Mouse (Mus musculus) heart, embryonic 13.5 days (tissue): ENCODE results near the gene Sele. TPM values are rescaled to one million over a fixed set of nuclear protein-coding genes. Genes with fewer than 3 reads are reported as not detected.

Experiments used
- ATAC-seq: fragments of 200-750 bp; cut with Nextera tagmentation; 2 replicates; pipeline ENCODE4 v1.8.0; 2017; ENCODE audit warnings: moderate TSS enrichment; ENCODE audit not compliant: insufficient number of reproducible peaks, low FRiP score, low TSS enrichment; ENCODE audit errors: extremely low read depth
- H3K27ac ChIP-seq: fragments of 300-500 bp; sonication (generic); replicated peaks from 2 replicates; pipeline ENCODE4 v1.5.1; 2015; ENCODE audit warnings: moderate library complexity, mild to moderate bottlenecking, inconsistent platforms
- H3K27me3 ChIP-seq: fragments of 300-500 bp; sonication (generic); replicated peaks from 2 replicates; pipeline ENCODE4 v1.6.1; 2015; ENCODE audit warnings: mild to moderate bottlenecking, inconsistent platforms
- H3K36me3 ChIP-seq: fragments of 300-500 bp; sonication (generic); 2 replicates; pipeline ENCODE4 v1.6.1; 2015; ENCODE audit warnings: mild to moderate bottlenecking, inconsistent platforms
- H3K4me1 ChIP-seq: fragments of 300-500 bp; sonication (generic); 2 replicates; pipeline ENCODE4 v1.6.1; 2015; ENCODE audit warnings: inconsistent platforms
- H3K4me2 ChIP-seq: fragments of 300-500 bp; sonication (generic); 2 replicates; pipeline ENCODE4 v1.6.1; 2015; ENCODE audit warnings: inconsistent platforms, mild to moderate bottlenecking, moderate library complexity
- H3K4me3 ChIP-seq: fragments of 300-500 bp; sonication (generic); 2 replicates; pipeline ENCODE4 v1.5.1; 2015; ENCODE audit warnings: moderate library complexity, mild to moderate bottlenecking, inconsistent platforms
- H3K9ac ChIP-seq: fragments of 300-500 bp; sonication (generic); 2 replicates; pipeline ENCODE4 v1.6.1; 2015; ENCODE audit warnings: inconsistent platforms, mild to moderate bottlenecking, moderate library complexity
- H3K9me3 ChIP-seq: fragments of 300-500 bp; sonication (generic); 2 replicates; pipeline ENCODE4 v1.6.1; 2016; ENCODE audit warnings: inconsistent platforms
- WGBS: fragments of 180-500 bp; shearing (Covaris S2); methylation state at CpG from one replicate; pipeline ENCODE4 v1.1.7; 2015; ENCODE audit warnings: mixed read lengths; 5-methylcytosine and 5-hydroxymethylcytosine counted together
- polyA plus RNA-seq: library from polyadenylated mRNA; unstranded; fragments of >200 nt; fragmentation: Nextera tagmentation; extraction: Ambion mirVana; gene quantifications from 2 replicates; pipeline ENCODE4 v1.2.1, GENCODE M21; 2015

Gene Sele
- polyA plus RNA-seq, 1 experiment from 2014 or later = 0.57 TPM

GRCm38 (mm10) chr1:164072001-164072400 is 24.0 kb downstream of the Sele start:
- no peak for ATAC-seq
- Histone ChIP-seq H3K27me3 (no peaks in the 10 kb centered on the region), H3K36me3 (no peaks in the 10 kb centered on the region), H3K4me1 (no peaks in the 10 kb centered on the region), H3K9ac (no peak overlapping the region), H3K9me3 (no peaks in the 10 kb centered on the region), H3K4me3 (no peak overlapping the region), H3K27ac (no peak overlapping the region), H3K4me2 (no peak overlapping the region)
- WGBS = 79% methylated on average over 4 of the region's 4 CpGs

- Histone ChIP-seq H3K9me3 (no peaks in the 10 kb centered on the region), H3K27me3 (no peaks in the 10 kb centered on the region), H3K4me1 (no peaks in the 10 kb centered on the region), H3K4me3 (no peak overlapping the region), H3K36me3 (no peaks in the 10 kb centered on the region), H3K4me2 (no peak overlapping the region), H3K9ac (no peak overlapping the region), H3K27ac (no peak overlapping the region)
- WGBS = 69% methylated on average over 9 of the region's 9 CpGs
- ATAC-seq = no peak
These were observed 25.1 kb downstream of the Sele start for GRCm38 (mm10) chr1:164073091-164073490.

GRCm38 (mm10) chr1:164073803-164074202 is 25.8 kb downstream of the Sele start:
- WGBS = 61% methylated on average over 7 of the region's 7 CpGs
- no peak overlapping the region for H3K27ac ChIP-seq

GRCm38 (mm10) chr1:164074606-164075140 is 26.6 kb downstream of the Sele start:
- no peak overlapping the region for H3K9ac ChIP-seq
- no peaks in the 10 kb centered on the region for H3K4me1 ChIP-seq
- no peaks in the 10 kb centered on the region for H3K27me3 ChIP-seq
- H3K36me3 ChIP-seq = no peaks in the 10 kb centered on the region
- no peak for ATAC-seq
- no peak overlapping the region for H3K27ac ChIP-seq
- no peaks in the 10 kb centered on the region for H3K9me3 ChIP-seq
- no peak overlapping the region for H3K4me2 ChIP-seq
- H3K4me3 ChIP-seq = no peak overlapping the region
- 74% methylated on average over 2 of the region's 2 CpGs for WGBS

More at GRCm38 (mm10) chr1:164073803-164074202, 25.8 kb downstream of the Sele start:
- Histone ChIP-seq H3K4me3 (no peak overlapping the region), H3K4me2 (no peak overlapping the region), H3K4me1 (no peaks in the 10 kb centered on the region), H3K9me3 (no peaks in the 10 kb centered on the region), H3K36me3 (no peaks in the 10 kb centered on the region), H3K9ac (no peak overlapping the region), H3K27me3 (no peaks in the 10 kb centered on the region)
- no peak for ATAC-seq

GRCm38 (mm10) chr1:164075416-164075815 is 27.4 kb downstream of the Sele start:
- Histone ChIP-seq H3K4me2 (no peak overlapping the region), H3K27ac (no peak overlapping the region), H3K4me3 (no peak overlapping the region), H3K4me1 (no peaks in the 10 kb centered on the region), H3K9me3 (no peaks in the 10 kb centered on the region), H3K9ac (no peak overlapping the region), H3K36me3 (no peaks in the 10 kb centered on the region), H3K27me3 (no peaks in the 10 kb centered on the region)
- 81% methylated on average over 1 of the region's 1 CpGs for WGBS
- ATAC-seq = no peak

GRCm38 (mm10) chr1:164076441-164076840 is 28.4 kb downstream of the Sele start:
- Histone ChIP-seq H3K27me3 (no peaks in the 10 kb centered on the region), H3K9me3 (no peaks in the 10 kb centered on the region), H3K27ac (no peak overlapping the region), H3K4me3 (no peak overlapping the region), H3K4me2 (no peak overlapping the region), H3K9ac (no peak overlapping the region), H3K4me1 (no peaks in the 10 kb centered on the region), H3K36me3 (no peaks in the 10 kb centered on the region)
- WGBS = 43% methylated on average over 1 of the region's 1 CpGs
- no peak for ATAC-seq

- Histone ChIP-seq H3K4me2 (no peak overlapping the region), H3K36me3 (no peaks in the 10 kb centered on the region), H3K4me3 (no peak overlapping the region), H3K27ac (no peak overlapping the region), H3K4me1 (no peaks in the 10 kb centered on the region), H3K9me3 (no peaks in the 10 kb centered on the region), H3K9ac (no peak overlapping the region), H3K27me3 (no peaks in the 10 kb centered on the region)
- WGBS = 57% methylated on average over 3 of the region's 3 CpGs
- no peak for ATAC-seq
These were observed 29.0 kb downstream of the Sele start for GRCm38 (mm10) chr1:164077031-164077430.

GRCm38 (mm10) chr1:164078323-164078741 is 30.3 kb downstream of the Sele start:
- Histone ChIP-seq H3K9ac (no peak overlapping the region), H3K36me3 (no peaks in the 10 kb centered on the region), H3K27ac (no peak overlapping the region), H3K4me1 (no peaks in the 10 kb centered on the region), H3K27me3 (no peaks in the 10 kb centered on the region), H3K4me2 (no peak overlapping the region), H3K4me3 (no peak overlapping the region), H3K9me3 (no peaks in the 10 kb centered on the region)
- 77% methylated on average over 4 of the region's 4 CpGs for WGBS
- ATAC-seq = no peak

- ATAC-seq = no peak
- Histone ChIP-seq H3K4me3 (no peak overlapping the region), H3K9me3 (no peaks in the 10 kb centered on the region), H3K4me1 (no peaks in the 10 kb centered on the region), H3K9ac (no peak overlapping the region), H3K27me3 (no peaks in the 10 kb centered on the region), H3K4me2 (no peak overlapping the region), H3K36me3 (no peaks in the 10 kb centered on the region), H3K27ac (no peak overlapping the region)
- WGBS = 84% methylated on average over 11 of the region's 11 CpGs
These were observed 31.1 kb downstream of the Sele start for GRCm38 (mm10) chr1:164079091-164079490.

GRCm38 (mm10) chr1:164083046-164083445 is 35.0 kb downstream of the Sele start:
- 75% methylated on average over 4 of the region's 4 CpGs for WGBS
- Histone ChIP-seq H3K36me3 (no peaks in the 10 kb centered on the region), H3K4me3 (no peak overlapping the region), H3K27ac (no peak overlapping the region), H3K4me2 (no peak overlapping the region), H3K9me3 (no peaks in the 10 kb centered on the region), H3K4me1 (no peaks in the 10 kb centered on the region), H3K27me3 (no peaks in the 10 kb centered on the region), H3K9ac (no peak overlapping the region)
- no peak for ATAC-seq

GRCm38 (mm10) chr1:164086797-164087196 is 38.8 kb downstream of the Sele start:
- no peak overlapping the region for H3K4me2 ChIP-seq
- H3K36me3 ChIP-seq = no peaks in the 10 kb centered on the region
- H3K4me1 ChIP-seq = no peaks in the 10 kb centered on the region
- H3K4me3 ChIP-seq = no peak overlapping the region
- H3K9me3 ChIP-seq = no peaks in the 10 kb centered on the region
- no peaks in the 10 kb centered on the region for H3K27me3 ChIP-seq
- WGBS = 69% methylated on average over 3 of the region's 3 CpGs
- H3K27ac ChIP-seq = no peak overlapping the region
- ATAC-seq = no peak
- H3K9ac ChIP-seq = no peak overlapping the region

GRCm38 (mm10) chr1:164087872-164088271 is 39.8 kb downstream of the Sele start:
- Histone ChIP-seq H3K4me2 (no peak overlapping the region), H3K9me3 (no peaks in the 10 kb centered on the region), H3K9ac (no peak overlapping the region), H3K27me3 (no peaks in the 10 kb centered on the region), H3K4me3 (no peak overlapping the region), H3K27ac (no peak overlapping the region), H3K36me3 (no peaks in the 10 kb centered on the region), H3K4me1 (no peaks in the 10 kb centered on the region)
- 82% methylated on average over 5 of the region's 5 CpGs for WGBS
- no peak for ATAC-seq
